Mouse (Mus musculus) ES-Bruce4 (cell line): Measurements from ENCODE around the gene Ifit3b. TPM values are rescaled to one million over a fixed set of nuclear protein-coding genes. Genes with fewer than 3 reads are reported as not detected.
"Not testable (repeated sequence)": the region's sequence is repeated elsewhere in the genome, so short reads cannot be mapped to it uniquely, and the experiment has no call there.

Experiments
- H3K27ac ChIP-seq: 2 replicates; pipeline ENCODE4 v1.5.1; 2012; ENCODE audit warnings: low read length, inconsistent platforms; ENCODE audit not compliant: insufficient read depth
- H3K27me3 ChIP-seq: 2 replicates; pipeline ENCODE4 v1.6.1; 2012; ENCODE audit warnings: mild to moderate bottlenecking, low read length, inconsistent platforms; ENCODE audit not compliant: control insufficient read depth, poor library complexity, insufficient read depth, severe bottlenecking
- H3K36me3 ChIP-seq: 2 replicates; pipeline ENCODE4 v1.6.1; 2012; ENCODE audit warnings: inconsistent platforms, mild to moderate bottlenecking, low read length, moderate library complexity; ENCODE audit not compliant: control insufficient read depth, poor library complexity, insufficient read depth, severe bottlenecking
- H3K4me1 ChIP-seq: one replicate; pipeline ENCODE4 v1.8.1; 2011; ENCODE audit warnings: low read length; ENCODE audit not compliant: control insufficient read depth, insufficient read depth
- H3K4me3 ChIP-seq: 2 replicates; pipeline ENCODE4 v1.5.1; 2011; ENCODE audit warnings: low read depth, mild to moderate bottlenecking, low read length
- H3K9ac ChIP-seq: 2 replicates; pipeline ENCODE4 v1.6.1; 2012; ENCODE audit warnings: low read depth, mild to moderate bottlenecking, inconsistent platforms; ENCODE audit not compliant: poor library complexity, severe bottlenecking
- H3K9me3 ChIP-seq: replicated peaks from 2 replicates; pipeline ENCODE4 v1.6.1; 2012; ENCODE audit warnings: mild to moderate bottlenecking, low read length, inconsistent platforms; ENCODE audit not compliant: control insufficient read depth, poor library complexity, insufficient read depth, severe bottlenecking
- CTCF ChIP-seq: IDR thresholded peaks from one replicate; pipeline ENCODE4 v1.8.1; 2011; ENCODE audit warnings: low read depth, low read length
- EP300 ChIP-seq: IDR thresholded peaks from 2 replicates; pipeline ENCODE4 v1.6.1; 2011; ENCODE audit warnings: low read depth, low read length; ENCODE audit not compliant: insufficient read depth
- POLR2A ChIP-seq: IDR thresholded peaks from one replicate; pipeline ENCODE4 v1.8.1; 2011; ENCODE audit warnings: low read length; ENCODE audit not compliant: insufficient read depth
- polyA plus RNA-seq: library from polyadenylated mRNA; stranded (reverse); fragments of >200 nt; gene quantifications from 2 replicates; pipeline ENCODE4 v1.2.4, GENCODE M21; 2011; ENCODE audit warnings: low read depth; ENCODE audit not compliant: missing spikeins, insufficient read depth, insufficient read length

The Ifit3b gene
- polyA plus RNA-seq, result 0.35 TPM in 1 of 2 replicates, not detected in the other

DNA sequence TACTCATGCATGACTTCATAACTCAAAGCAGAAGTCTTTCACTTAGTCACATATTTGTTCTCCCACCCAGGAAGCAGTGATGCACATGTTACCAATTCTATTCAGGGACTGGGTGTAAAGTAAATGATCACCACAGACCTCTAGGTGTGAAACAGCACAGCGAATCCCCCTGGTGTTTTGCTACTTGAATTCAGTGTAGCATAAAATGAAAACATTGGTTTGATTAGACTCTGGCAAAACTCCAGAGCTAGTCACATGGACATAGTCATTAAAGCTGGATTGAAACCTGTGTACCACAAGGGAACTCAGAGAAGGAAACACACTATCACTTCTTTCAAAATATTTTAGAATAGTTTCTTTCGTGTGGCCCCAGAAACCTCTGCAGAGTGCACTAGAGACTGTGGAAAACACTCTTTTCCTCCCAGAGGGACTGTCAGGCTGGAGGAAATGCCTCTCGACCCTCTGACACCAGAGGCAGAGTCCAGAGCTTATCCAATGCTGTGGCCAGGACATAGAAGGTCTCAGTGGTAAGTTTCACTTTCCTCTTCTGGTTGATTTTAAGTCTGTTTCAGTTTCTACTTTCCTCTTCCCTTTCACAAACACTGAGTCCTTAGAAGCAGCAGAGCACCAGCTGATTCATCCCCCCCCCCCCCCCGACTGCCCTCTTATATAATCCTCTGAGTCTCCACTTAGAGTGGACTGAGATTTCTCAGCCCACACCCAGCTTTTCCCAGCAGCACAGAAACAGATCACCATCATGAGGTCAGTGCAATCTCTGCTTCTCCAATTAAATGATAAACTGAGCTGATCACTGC, at the start of gene Ifit3b:
TSS of gene Ifit3b (plus strand) at position 734 of the 815 bp plus-strand sequence.
- not testable (repeated sequence) for H3K27ac ChIP-seq, H3K4me3 ChIP-seq, H3K36me3 ChIP-seq, H3K27me3 ChIP-seq, H3K4me1 ChIP-seq, H3K9ac ChIP-seq, H3K9me3 ChIP-seq

DNA sequence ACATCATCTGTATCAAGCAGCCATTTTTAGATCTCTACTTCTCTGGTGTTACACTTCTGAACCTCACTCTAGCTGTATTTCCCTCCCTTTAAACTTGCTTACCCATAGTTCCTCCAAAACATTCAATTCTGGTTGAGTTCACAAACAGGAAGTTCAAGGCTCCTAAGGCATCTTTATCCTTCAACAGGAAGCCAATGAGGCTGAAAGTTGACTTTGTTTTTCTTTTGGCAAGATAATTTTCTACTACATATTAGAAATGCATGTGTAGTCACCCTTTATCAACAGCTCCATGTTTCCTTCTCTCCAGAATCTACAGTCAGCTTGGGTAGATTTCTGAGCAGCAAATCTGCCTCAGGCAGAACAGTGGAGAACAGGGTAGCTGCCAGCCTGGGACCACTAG, 45.2 kb upstream of the Ifit3b start:
- Histone ChIP-seq H3K9ac (no peak overlapping the region), H3K27ac (no peak overlapping the region), H3K4me3 (no peak overlapping the region)

DNA sequence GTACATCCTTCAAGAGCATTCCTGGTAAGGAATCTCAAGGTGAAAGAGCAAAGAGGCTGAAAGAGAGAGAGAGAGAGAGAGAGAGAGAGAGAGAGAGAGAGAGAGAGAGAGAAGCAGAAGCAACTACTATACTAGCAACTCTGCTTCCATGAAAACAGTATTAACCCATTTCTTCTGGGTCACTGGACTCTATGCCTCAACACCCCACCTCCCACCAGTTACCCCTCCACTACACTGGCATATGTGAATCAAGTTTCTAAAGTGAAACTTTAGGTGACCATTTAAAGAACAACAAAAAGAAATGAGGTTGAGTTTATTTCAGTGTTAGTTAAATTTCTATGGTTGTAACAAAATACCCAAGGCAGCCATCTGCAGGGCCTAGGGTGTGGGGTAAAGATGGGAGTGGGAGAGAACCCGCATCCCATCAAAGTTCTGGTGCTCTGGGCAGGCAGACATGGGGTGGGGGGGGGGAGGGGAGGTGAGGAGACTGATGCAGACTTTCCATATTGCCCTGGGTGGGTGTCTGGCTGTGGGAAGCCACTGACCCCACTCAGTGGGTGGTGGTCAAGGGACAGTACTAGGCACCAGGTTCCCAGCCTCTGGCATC, 41.5 kb upstream of the Ifit3b start:
- Histone ChIP-seq H3K9ac (no peak overlapping the region), H3K4me1 (no peaks in the 10 kb centered on the region), H3K9me3 (no peaks in the 10 kb centered on the region), H3K27ac (no peak overlapping the region), H3K36me3 (no peaks in the 10 kb centered on the region), H3K4me3 (no peak overlapping the region), H3K27me3 (no peaks in the 10 kb centered on the region)
- TF ChIP-seq CTCF (no peak), EP300 (no peak), POLR2A (no peak)

More for the DNA sequence above, 45.2 kb upstream of the Ifit3b start:
- H3K4me1 ChIP-seq, result no peaks in the 10 kb centered on the region
- H3K9me3 ChIP-seq, result no peaks in the 10 kb centered on the region
- no peaks in the 10 kb centered on the region for H3K36me3 ChIP-seq
- no peak for TF ChIP-seq EP300
- no peak for TF ChIP-seq CTCF
- TF ChIP-seq POLR2A, result no peak
- no peaks in the 10 kb centered on the region for H3K27me3 ChIP-seq

DNA sequence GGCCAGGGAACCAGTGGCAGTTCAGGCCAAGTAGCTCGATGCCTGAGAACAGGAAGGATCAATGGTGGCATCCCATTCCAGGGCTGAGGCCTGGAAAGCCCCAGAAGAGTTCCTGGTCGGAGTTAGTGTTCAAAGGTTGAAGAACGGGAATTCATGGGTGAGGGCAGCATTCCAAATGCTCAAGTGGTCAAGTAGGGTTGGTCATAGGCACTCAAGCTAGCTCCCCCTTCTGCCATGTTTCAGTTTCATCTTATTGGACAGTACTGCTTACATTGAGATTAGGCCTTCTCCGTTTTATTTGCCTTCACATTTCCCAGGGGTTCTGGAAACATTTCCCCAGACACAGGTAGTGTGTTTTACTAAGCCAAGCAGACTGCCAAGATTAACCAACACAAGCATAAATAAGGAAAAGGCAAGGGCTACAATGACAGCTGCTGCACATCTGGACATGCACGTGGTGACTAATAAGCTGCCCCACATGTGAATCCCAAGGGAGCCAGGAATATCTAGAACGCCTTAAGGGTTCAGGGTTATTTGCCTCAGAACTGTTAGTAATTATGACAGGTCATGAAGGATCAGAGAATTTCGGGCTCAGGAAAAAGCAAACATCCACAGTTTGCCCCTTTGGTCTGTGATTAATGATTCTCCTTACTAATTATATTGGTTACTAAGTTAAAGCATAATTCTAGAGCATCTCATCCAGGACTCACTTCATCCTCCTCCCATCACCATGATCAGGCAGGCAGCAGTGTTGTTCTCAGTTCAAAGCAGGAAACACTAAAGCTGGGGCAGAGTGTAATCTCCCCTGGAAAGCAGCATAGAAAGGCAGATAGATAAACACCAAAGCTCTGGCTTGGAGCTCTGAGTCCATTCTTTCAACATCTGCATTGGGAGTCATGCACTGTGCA, 38.5 kb upstream of the Ifit3b start:
- no peaks in the 10 kb centered on the region for H3K36me3 ChIP-seq
- no peak overlapping the region for H3K4me3 ChIP-seq
- no peaks in the 10 kb centered on the region for H3K27me3 ChIP-seq
- H3K9ac ChIP-seq, result no peak overlapping the region
- no peak overlapping the region for H3K27ac ChIP-seq
- H3K4me1 ChIP-seq, result no peaks in the 10 kb centered on the region
- TF ChIP-seq CTCF (no peak), EP300 (no peak), POLR2A (no peak)
- H3K9me3 ChIP-seq, result no peaks in the 10 kb centered on the region

DNA sequence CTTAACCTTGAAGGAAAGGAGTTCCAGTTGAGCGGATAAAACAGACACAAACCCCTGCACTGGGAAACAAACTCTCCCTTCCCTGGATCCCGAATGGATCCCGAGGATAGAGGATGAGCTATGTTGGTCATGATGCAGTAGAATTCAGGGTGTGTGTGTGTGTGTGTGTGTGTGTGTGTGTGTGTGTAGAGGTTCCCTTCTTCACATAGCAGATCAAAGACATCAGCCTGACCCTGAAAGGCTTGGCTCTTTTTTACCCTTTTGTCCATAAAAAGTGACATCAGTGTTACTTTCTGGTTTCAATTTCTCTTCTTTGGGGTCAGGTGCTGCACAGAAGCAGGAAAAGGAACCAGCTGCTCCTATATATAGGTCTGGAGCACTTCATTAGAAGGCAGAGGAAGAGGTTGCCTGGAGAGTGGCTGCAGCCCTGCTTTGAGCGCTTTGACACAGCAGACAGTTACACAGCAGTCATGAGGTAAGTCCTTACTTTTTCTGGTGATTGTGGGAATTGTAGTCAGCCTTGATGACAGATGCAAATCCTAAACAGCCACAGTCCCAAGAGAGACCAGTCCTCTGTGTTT, 37.8 kb upstream of the Ifit3b start:
- Histone ChIP-seq H3K4me3 (no peak overlapping the region), H3K27me3 (no peaks in the 10 kb centered on the region), H3K9ac (no peak overlapping the region), H3K4me1 (no peaks in the 10 kb centered on the region), H3K9me3 (no peaks in the 10 kb centered on the region), H3K36me3 (no peaks in the 10 kb centered on the region), H3K27ac (no peak overlapping the region)
- TF ChIP-seq CTCF, result no peak
- TF ChIP-seq POLR2A, result no peak
- no peak for TF ChIP-seq EP300

DNA sequence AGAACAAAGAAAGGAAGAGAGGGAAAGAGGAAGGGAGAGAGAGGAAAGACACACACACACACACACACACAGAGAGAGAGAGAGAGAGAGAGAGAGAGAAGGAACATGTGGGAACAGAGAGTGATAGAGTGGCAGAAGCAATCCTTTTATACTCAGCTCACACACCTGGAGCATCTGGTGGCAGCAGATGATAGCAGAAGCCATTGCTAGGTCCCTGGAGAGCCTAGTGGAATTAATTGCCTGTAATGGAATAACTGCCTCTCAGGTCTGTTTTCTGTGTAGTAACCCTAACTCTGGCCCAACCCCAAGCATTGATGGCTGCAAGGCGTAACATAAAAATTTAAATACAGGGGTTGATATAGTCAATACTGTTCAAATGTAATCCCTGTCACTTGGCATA, 36.7 kb upstream of the Ifit3b start:
- Histone ChIP-seq H3K36me3 (no peaks in the 10 kb centered on the region), H3K4me1 (no peaks in the 10 kb centered on the region), H3K9me3 (no peaks in the 10 kb centered on the region), H3K9ac (no peak overlapping the region), H3K27me3 (no peaks in the 10 kb centered on the region), H3K27ac (no peak overlapping the region), H3K4me3 (no peak overlapping the region)
- no peak for TF ChIP-seq CTCF
- no peak for TF ChIP-seq POLR2A
- no peak for TF ChIP-seq EP300
